Mouse (Mus musculus) 3T3-L1 (cell line): Measurements from ENCODE around the gene Ccl9.
A peak's percentile ranks its signal among the peaks of the same experiment; 100 is the strongest.
"Not testable (repeated sequence)": the region's sequence is repeated elsewhere in the genome, so short reads cannot be mapped to it uniquely, and the experiment has no call there.

ENCODE experiments used
- DNase-seq: peaks from one replicate; pipeline ENCODE4 v3.0.0-alpha.2; 2015; ENCODE audit warnings: low read depth, low spot score

Gene Ccl9

DNA sequence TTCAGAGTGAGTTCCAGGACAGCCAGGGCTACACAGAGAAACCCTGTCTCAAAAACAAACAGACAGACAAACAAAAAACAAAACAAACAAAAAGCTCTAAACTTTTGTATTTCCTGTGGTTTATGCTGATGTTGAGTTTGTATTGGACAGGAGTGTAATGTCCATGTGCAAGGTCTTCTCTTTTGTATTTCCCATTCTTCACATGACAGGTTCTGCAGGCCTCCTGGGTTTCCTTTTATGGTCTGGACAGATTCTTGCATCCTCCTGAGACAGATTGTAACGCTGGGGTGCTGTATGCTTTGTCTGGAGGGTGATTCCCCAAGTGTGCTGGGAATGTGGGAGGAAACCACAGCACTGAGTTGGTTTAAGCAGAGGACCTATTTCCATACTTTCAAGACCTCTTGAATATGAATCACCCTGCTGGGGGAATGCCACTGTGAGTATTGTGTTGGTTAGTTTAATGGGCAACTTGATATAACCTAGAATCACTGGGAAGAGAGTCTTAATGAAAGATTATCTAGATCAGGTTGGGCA lies 2.3 kb upstream of the Ccl9 start:
- DNase-seq = peak; percentile 93

DNA sequence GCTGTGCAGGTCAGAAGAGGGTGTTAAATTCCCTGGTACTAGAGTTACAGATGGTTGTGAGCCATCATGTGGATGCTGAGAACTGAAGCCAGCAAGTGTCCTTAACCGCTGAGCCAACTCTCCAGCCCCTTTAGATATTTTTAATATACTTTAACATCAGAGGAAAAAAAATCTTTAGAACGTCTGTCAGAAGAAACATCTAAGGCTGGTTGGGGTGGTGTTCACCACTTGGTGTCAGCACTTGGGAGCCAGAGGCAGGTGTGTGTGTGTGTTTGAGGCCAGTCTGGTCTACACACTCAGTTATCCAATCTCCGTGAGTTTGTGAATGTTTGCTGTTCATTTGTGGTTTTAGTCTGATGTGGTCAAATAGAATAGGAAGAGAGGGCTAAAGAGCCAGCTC lies 563 bp upstream of the Ccl9 start:
- no peak for DNase-seq

DNA sequence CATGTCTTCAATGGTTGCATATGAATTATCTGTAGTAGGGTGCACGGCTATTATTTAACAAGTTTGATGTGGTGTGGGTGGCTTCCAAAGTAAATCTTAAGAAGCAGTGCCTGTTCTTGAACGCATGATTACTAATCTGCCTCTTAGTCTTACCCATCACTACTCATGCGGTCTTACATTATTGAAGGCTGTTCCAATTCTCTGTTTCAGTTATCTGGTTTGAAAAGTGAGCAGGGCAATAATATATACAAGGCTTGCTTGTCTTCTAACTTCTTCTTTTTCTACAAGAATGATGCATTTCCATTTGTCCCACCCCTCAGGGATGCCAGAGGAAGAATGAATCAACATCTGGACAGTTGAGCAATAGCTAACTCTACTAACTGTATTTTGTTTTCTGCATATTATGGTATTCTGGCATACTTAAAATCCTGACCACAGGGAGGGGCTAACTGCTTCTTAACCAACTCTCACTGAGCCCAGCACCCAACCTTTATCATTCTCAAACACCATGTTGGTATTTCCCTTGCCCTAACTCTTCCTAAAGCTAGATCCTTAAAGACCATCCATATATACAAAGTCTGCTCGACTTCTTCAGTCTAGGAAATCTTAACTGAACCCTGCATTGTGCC lies 1.4 kb downstream of the Ccl9 start:
- DNase-seq = peak; percentile 97

DNA sequence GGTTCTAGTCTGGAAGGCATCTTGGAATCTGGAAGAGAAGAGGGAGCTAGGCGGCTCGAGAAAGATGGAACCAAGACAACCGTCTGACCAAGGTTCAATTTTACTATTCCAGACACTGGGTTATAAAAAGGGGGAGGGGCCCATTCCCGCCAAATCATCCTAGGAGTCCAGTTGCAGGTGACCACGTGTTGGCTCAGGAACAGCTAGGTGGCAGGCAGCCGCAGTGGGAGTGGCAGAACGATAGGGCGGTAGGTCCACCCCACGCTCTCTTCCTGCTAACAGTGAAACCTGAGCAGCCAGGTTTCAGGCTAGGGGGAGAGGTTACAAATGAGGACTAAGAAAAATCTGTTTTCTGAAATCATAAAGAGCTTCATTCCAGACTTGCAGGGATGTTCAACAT lies 5.6 kb downstream of the Ccl9 start:
- DNase-seq = no peak

DNA sequence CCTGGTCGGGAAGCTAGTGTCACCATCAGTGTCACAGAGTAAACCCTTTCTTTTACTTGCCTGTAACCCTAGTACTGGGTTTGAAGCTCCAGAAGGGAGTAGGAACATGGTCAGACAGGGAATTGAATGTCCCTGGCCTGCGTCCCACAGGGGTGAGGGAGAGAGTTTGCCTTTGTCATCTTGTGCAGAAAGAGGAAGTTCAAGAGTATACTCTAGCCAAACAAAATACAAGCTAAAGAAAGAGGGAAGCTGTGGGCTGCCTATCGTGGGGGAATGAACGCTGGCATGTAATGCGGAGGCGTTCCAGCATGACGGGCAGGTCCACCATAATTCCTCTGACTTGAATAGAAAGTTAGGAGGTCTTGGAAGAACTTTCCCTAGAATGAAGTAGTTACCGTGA lies 6.2 kb downstream of the Ccl9 start:
- no peak for DNase-seq

DNA sequence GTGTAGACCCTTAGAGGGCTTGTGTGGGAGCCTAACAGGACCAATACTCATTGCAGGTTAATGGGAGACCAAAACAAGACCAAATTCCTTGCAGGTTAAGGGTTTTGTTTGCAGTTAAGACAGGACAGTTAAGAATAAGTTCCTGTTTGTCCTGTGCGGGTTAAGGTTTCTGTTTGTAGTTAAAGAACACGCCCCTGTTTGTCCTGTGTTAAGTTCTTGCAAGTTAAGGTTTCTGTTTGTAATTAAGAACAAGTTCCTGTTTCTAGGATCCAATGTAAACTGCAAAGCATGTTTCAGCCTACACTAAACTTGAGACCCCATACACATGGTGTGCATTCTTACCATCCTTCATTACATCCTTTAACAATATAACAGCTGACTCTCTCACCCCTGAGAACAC lies 8.2 kb downstream of the Ccl9 start:
- DNase-seq = no peak

DNA sequence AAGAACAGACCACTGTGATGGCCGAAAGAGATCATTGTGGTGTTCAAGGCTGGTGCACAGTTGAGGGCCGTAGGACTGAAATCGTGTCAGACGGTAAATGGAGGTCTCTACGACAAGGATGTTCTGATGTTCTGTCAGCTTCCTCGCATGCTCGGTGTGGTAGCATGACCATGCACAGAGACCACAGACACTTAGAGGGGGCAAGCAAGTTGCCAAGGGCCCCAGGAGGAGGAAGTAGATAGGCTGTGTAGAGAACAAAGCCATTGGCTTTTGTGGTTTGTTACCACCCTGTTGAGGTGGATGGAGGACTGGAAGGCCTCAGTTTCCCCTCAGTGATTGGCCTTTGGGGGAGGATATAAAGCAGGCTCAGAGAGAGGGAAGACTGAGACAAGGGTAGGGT lies 9.2 kb downstream of the Ccl9 start:
- DNase-seq = no peak

DNA sequence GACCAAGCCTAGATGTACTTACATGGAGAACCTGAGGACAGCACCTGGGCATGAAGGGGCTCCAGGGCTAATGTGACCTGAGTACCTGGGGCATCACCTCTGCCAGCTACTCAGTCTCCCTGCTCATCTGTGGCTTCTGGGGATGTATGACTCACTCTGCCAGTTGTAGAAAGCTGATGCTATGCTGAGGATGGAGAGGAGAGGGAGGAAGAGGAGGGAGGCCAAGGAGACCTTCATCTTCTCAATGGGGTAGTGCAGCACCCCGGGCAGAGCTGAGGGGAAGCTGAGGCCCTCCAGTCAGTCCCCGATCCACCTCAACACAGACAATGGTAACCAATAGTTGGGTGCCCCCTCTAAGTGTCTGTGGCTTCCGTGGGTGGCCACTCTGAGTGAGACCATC lies 9.7 kb downstream of the Ccl9 start:
- no peak for DNase-seq

DNA sequence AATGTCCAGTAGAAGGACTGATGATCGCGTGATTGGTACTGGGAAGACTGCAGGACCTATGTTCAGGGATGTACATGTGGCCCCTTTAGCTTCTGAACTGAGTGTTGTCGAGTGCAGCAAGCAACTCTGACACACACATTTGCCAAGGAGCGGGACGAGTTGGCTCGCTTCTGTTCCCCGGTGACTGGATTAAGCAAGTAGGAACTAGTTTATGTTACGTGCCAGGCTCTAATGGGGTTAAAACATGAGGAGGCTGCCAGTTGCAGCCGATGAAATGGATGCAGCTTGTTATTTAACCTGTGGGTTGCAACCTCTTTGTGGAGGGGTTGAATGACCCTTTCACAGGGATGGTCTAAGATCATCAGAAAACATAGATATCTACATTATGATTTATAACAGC lies 10.4 kb downstream of the Ccl9 start:
- DNase-seq = no peak

DNA sequence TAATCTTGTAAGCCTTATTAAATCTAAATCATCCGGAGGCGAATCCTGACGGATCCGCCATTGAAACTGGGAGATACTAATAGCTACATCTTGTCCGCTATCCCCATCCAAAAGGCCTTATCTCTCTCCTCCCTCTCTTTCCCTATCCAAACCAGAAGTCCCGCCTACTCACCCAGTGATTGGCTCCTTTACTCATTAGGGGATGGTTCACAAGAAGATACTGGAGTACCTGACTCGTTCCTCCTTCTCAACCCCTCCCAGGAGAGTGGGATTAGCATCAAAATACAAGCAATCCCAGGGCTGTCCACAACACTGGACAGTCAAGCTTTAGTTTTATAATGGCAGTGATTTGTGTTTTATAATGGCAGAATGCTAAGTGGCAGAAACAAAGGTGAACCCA lies 11.1 kb downstream of the Ccl9 start:
- no peak for DNase-seq

DNA sequence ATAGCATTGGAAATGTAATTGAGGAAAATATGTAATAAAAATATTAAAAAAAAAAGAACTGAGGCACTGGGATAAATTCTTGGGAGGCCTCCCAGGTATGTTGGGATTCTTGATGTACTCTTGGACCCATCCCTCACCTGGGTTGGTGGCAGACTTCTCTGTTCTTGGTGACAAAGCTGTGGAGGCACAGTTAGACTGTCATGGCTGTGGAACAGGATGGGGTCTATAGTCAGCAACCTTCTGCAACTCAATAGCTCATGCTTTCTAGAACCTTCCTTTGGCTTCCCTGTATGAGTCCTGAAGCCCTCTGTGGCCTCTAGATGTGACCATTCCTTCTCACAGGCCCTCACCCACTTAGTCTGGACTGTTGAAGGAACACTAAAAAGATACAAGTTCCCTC lies 11.8 kb downstream of the Ccl9 start:
- no peak for DNase-seq

DNA sequence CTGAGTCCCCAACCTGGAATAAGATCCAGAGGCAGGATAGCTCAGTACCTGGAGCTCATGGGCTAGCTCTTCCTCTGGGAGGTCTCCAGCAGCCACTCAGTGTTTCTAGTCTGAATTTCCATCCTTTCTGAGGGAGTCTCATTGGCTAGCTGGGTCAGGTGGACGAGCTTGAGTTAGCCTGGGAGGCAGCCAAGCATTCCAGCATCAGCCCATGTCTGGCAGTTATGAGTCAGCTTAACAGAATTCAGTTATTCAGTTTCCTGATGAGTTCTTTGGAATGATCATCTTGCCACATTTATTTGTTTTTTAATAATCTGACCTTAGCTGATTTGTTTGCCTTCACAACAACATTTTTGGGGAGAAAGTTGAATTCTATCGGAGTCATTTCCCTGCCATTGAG lies 14.7 kb downstream of the Ccl9 start:
- peak; percentile 99 for DNase-seq

DNA sequence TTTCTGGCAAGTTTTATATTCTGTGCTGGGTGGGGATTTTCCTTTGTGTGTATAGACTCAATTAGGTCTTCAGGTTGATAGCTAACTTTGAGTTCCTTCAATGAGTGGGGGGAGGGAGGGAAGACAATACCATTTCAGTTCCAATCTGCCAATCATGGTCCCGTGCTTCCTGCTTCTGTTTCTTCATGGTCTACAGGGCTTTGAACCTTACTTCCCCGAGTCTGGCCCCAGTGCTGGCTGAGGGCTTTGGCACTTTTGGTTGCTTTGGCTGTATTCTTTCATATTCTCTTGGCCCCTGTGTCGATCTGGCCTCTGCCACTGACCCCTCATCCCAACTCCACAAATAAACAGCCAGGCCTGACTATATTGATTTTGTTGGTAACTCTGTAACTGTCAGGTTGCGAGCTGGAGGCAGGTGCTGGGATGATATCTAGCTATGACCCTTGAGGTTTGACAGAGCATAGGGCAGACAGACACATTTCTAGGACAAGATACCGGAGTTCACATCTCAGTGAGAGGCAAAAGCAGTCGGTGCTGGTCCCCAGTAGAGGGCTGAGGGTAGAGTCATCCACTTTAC lies 16.0 kb downstream of the Ccl9 start:
- no peak for DNase-seq

DNA sequence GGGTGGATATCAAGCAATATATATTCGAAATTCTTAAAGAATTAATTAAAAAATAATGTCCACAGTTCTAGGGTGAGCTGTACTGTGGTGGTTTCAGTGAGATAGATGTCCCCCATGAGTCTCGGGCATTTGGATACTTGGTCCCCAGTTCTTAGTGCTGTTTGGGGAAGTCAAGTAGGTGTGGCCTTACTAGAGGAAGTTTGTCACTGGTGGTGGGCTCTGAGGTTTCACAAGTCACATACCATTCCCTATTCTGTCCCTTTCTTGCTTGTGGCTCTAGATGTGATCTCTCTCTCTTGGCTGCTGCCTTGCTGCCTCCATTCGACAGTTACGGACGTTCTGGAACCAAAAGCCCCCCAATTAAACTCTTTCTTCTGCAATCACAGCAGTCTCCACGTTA lies 18.0 kb downstream of the Ccl9 start:
- DNase-seq = no peak

DNA sequence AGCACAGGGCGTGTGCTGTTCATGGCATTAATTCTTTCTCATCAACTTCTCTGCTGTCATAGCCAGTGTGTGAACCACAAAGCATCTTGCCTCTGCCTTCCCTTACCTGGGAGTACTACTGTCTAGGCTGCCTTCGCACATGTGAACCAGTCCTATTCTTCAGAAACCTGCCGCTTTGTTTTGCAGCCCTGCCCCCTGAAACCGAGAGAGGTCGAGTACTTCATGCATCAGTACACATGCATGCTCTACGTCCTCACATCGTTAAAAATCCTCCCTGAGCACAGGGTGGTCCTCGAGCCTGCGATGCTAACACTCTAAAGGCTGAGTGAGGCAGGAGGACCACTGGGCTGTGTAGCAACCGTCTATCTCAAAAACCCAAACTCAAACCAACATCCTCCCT lies 21.4 kb downstream of the Ccl9 start:
- DNase-seq = no peak

DNA sequence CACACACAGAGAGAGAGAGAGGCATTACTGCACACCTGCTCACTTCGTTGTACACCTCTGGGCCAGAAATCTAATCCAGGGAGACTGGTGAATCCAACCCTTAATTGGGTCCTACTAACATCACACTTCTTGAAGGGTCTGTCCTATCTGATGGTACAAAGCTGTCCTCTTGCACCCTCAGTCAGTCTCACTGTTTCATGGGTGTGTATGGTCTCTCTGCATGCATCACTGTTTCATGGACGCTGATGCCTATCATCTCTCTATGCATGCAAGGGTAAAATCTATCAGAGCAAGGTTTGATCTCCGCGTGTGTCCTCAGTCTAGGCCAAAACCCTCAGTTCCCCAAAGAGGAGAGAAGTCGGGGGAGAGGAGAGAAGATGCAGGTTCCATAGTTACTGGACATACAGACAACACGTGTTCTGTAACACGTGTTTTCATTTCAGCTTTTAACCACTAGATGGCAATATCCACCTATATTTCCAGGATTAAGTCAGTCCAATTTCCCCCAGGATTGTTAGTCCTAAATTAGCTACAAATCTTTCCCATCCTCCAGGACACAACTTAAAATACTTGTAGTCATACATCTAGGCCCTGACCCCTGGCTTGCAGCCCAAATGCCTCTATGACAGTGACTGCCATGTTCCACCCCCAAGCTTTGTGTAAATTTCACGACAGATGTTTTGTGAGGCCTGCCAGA lies 22.2 kb downstream of the Ccl9 start:
- peak; percentile 95 for DNase-seq

DNA sequence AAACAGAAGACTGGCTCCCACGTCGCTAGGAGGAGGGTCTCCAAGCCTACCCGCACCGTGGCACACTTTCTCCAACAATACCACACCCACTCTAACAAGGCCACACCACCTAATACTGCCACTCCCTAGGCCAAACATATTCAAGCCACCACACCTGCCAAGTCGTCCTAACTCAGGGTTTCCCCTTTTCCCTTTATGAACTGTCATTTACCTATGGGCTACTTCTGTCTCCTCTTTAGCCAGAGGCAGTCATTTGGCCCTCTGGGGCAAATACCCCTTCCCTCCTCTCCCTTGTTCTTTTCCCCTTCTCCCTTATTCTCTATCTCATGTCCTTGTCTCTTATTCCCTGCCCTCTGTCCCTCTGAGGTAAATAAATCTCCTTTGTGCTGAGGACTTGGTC lies 26.8 kb downstream of the Ccl9 start:
- no peak for DNase-seq

DNA sequence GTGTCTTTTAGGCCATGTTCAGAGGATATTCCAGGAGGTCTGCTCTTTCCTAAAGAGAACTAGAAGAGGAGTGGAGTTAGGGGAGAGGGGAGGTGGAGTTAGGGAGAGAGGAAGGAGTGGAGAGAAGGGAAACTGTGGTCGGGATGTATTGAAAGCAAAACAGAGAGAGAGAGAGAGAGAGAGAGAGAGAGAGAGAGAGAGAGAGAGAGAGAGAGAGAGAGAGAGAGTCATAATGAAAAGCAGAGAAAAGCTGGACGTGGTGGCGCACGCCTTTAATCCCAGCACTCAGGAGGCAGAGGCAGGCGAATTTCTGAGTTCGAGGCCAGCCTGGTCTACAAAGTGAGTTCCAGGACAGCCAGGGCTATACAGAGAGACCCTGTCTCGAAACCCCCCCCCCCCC lies 27.4 kb downstream of the Ccl9 start:
- DNase-seq = not testable (repeated sequence)

DNA sequence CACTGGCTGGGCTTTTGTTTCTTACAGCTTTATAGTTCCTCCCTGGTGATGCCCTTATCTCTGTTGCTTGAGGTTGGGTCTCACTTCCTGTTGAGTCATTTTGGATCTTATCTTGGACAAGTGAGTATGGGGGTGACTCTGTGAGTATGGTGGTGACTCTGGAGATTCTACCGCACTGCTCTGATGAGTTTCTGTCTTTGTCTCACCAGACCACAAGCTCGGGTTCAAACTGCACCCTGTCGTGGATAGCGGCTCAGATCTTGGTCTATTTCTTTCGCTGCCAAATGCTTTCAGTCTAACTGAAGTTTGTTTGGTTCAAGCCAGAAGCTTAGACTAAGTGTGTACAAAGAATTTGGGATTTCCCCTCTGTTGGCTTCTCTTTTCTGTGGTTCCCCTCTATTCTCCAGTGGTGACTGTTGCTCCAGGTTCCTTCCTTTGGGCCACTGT lies 28.2 kb downstream of the Ccl9 start:
- DNase-seq = peak; percentile 31

DNA sequence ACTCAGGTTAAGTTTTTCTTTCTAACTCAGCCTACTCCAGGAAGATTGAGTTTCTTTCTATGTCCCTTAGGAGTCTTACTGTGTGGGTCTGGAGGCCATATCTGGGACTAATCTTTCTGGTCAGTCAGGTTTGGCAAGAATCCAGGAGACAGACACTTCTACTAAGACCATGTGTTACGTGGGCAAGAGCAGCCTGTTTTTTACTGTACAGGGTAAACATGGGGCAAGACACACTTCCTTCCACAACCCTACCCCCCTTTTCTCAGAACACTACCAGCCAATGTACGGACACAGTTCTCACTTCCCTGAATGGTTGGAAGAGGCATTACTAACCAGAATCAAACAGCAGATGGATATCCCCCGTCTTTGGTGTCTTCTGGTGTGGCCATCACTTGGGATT lies 34.2 kb downstream of the Ccl9 start:
- peak; percentile 46 for DNase-seq

DNA sequence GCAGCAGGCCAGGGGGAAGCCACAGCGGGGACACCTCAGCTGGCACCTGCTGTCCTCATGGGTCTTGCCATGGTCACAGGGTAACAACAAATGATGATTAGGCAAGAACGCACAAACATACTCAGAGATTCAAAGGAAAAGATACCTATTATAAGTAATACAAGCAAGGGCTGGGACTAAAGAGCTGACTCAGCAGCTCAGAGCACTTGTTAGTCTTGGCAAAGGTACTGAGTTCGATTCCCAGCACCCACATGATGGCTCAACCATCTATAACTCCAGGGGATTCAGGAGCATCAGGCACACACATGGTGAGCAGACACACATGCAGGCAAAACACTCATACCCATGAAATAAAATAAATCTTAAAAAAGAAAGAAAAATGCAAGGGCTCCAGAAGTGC lies 37.0 kb downstream of the Ccl9 start:
- DNase-seq = no peak

DNA sequence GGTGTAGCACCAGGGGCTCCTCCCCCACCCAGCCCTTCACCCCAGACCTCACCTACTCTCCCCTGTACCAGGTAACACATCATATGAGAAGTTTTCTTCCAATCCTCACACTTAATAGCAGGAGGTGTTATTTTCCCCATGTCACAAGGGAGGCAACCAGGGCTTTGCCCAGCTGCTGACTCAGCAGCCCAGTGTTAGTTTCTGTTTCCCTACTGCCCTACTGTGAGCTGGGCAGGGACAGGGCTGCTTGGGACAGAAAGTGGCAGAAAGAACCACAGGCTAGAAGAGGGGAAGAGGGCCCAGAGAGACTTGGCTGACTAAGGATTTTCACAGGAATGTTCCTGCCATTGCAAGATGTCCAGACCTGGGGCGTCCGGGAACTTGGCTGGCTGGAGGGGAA lies 37.5 kb downstream of the Ccl9 start:
- DNase-seq = peak; percentile 45

DNA sequence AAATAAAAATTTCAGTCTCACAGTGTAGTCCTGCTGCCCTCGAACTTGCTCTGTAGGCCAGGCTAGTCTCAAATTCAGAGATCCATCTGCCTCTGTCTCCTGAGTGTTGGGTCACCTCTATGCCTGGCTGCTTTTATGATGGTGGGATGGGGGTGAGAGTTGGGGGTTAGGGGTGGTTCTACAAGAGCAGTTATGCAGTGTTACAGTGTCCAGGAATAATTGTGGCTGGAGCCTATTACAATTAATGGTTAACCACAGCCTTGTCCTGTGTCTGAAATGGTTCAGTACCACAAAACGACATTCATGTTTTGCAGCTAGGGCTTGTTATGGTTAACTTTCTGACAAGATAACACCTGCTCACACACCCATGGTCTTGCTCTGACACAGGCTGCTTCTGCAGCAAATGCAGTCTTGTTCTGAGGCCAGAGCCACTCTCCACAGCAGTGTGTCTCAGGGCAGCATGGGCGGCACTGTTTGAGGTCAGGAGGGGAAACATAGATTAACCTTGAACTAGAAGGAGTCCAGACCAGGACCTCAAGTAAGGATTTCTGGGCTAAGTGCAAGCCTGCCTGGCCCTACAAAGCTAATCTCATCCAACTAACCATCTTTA lies 39.6 kb downstream of the Ccl9 start:
- DNase-seq = no peak
